Mouse (Mus musculus) B cell, adult 2 months (primary cell): ENCODE results near the gene Rgs6.

ENCODE experiments used
- DNase-seq, 2 experiments: peaks; one replicate each; pipeline ENCODE4 v3.0.0; 2022

Gene Rgs6

DNA sequence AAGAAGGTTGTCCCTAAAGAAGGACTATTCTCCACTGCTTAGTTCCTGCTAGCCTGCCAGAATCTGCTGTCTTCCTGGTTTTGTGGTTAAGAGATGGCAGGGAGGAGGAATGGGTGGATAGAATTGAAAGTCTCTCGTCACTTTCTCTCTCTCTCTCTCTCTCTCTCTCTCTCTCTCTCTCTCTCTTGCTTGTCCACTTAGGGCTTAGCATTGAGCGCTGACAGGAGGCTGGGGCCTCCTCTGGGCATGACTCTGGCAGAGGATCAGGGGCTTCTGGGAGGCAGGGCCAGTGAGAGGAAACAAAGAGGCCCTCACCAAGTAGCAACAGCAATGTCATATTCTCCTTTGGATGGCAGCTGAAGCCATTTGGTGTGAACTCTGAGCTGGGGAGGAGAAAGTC, 554.4 kb downstream of the Rgs6 start:
- DNase-seq, result no peak

GRCm38 (mm10) chr12:83143071-83143470, 555.0 kb downstream of the Rgs6 start:
- no peak for DNase-seq

DNA sequence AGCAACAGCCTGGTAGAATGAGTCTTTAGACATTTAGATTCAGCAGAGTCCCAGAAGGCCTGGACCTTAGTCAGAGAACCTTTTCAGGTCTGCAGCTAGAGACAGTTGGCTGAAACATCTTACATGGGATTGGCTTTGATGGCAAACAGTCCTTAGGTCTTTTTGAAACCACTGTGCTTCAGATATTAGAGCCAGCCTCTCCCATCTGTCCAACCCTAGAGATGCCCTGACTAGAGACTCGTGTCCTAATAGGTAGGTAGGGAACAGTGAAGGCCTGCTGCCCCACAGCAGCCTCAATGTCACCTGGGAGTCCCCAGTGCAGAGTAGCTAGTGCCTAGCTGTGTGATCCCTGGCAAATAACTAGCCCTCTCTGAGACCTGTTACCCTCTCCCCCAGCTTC, 555.5 kb downstream of the Rgs6 start:
- DNase-seq, result no peak

GRCm38 (mm10) chr12:83145074-83145473, 557.0 kb downstream of the Rgs6 start:
- DNase-seq, result no peak

DNA sequence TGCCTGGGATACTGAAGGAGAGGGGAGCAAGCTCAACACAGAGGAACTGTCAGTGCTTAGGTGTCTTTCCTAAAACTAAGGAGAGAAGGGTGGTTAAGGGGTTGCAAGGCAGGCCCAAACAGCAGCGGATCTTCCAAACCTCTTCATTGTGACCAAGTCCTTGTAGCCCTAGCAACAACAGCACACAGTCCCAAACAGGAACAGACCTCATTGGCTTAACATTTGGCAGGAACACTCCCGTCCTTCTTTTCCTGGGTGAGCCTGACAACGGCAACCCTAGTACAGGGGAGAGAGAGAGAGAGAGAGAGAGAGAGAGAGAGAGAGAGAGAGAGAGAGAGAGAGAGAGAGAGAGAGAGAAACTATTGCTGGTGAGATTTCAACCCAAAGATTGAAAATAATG, 557.8 kb downstream of the Rgs6 start:
- no peak for DNase-seq

- no peak for DNase-seq
Measured at GRCm38 (mm10) chr12:83146917-83147316, 558.8 kb downstream of the Rgs6 start.

DNA sequence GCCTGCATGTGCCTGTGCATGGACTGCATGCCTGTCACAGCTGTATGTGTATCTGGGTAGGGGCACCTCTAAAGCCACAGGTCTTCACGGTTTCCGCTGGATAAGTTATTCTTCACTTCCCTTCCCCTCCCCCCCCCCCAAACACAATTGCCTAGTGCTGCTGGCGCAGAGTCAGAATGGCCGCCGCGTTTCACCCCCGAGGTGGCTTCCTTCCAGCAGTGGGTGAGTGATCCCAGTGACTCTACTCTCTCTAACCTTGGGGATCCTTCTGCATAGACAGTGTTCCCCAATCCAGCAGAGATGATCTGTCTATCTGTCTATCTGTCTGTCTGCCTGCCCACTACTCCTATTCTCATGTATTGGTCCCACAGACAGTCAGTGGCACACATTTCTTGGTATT, 561.9 kb downstream of the Rgs6 start:
- no peak for DNase-seq

DNA sequence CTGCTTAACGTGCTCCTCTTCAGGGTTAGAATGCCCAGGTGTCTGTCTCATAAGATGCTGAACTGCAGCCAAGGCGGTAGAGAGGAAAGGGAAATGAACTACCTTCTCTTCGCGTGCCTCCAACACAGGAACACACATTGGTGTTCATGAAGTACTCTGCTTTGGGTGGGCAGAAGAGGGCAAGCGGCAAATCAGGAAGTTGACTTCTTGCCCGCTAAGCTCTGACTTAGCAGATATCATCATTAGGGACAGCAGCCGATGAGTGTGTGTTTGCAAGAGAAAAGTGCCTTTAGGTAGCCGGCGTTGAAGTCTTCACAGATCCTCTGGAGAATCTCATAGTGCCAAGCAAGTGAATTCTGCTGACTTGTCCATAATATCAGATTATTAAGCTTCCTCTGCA, 562.7 kb downstream of the Rgs6 start:
- DNase-seq, result no peak

- DNase-seq, result no peak
Measured at GRCm38 (mm10) chr12:83151474-83151873, 563.4 kb downstream of the Rgs6 start.

DNA sequence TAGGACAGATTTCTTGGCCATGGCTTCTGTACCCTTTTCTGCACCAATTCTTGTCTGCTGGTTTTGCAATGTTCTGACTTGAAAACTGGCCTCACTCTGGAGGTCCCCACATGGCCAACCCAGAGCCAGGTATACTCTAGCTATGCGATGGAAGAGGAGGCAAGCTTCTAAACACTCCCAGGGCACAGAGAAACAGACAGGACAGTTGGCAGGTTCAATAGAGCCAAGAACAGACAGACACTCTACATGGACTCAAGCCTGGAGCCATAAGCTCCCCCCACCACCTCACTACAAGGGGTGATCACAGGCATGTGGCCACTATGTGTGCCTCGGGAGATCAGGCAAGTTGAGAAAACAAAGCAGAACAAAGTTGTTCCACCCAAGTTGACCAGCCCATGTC, 572.1 kb downstream of the Rgs6 start:
- DNase-seq, result no peak

DNA sequence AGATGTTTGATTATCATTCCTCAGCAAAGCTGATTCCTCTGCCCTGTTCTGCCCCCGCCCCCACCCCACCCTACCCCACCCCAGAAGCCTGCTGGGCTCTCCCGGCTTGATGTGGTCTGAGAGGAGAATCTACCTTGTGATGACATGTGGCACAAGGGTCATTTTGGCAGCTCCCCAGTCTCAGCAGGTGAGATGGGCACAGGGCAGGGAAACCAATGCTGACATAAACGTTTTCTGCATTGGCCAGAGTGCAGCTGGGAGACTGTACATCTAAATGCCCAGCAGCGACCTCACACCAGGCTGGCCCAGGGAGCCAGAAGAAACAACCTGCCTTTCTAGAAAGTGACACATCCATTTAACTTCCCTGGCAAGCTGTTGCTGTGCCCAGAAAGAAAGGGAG, 572.6 kb downstream of the Rgs6 start:
- no peak for DNase-seq

GRCm38 (mm10) chr12:83163721-83164120, 575.6 kb downstream of the Rgs6 start:
- DNase-seq, result no peak

DNA sequence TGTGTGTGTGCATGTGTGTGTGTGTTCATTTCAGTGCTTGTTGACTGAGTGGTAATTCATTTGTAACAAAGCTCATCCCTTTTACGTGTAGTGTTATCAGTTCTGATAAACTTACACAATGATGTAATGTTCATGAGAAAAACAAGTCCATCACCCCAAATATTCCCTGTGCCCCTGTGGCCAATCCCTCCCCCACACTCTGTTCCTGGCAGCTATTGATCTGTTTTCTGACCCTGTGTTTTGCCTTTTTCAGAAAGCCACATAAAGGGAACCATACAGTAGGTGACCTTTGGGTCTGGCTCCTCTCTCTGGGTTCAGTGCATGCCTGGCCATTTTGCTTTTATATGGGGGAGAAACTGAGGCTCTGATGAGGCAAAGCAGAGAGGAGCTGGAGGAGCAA, 577.0 kb downstream of the Rgs6 start:
- no peak for DNase-seq

- no peak for DNase-seq
Measured at GRCm38 (mm10) chr12:83168310-83168709, 580.2 kb downstream of the Rgs6 start.

DNA sequence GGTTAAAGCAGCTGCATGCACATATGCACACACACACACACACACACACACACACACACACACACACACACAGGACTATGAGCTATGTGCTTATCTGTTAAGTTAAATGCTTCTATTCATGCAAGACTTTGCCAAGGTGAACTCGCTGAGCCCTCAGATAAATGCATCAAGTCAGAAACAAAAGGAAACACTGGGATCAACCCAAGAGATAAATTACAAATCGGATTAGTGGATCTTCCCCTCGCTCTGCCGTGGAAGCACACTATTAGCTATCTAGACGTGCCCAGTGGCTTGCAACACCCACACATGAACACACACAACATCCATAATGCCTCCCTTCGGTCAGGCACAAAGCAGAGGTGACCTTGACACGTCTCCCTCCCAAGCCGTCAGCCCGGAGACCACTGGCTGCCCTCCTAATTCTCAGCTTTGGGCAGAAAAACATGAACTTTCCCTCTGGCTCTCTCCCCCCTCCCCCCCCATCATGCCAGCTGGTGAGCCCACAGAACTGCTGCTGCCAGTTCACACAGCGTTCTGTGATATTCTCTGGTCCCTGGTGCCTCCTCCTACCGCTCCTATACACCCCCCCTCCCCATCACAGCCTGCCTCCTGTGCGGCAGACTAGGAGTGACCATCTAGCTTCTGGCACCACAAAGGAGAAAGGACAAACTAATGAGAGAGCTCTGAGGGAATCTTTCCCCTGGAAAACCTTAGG, 581.6 kb downstream of the Rgs6 start:
- no peak for DNase-seq

DNA sequence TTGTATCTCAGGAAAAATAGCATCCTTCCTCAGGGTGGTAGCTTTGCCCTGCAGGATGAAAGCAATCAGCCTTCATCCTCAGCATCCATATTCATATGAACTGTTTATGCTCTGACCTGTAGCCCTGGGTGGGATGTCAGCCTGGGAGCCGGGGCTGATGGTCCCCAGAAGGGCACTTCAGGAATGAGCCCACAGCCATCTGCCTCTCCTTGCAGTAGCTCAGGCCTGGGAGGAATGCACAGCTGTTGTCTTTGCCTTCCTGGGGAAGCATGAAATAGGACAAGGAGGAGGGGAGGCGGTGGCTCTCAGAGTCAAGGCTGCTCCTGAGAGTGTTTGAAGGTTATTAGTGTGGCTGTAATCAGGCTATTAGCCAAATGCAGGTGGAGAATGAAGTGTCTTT, 590.7 kb downstream of the Rgs6 start:
- DNase-seq, result no peak

DNA sequence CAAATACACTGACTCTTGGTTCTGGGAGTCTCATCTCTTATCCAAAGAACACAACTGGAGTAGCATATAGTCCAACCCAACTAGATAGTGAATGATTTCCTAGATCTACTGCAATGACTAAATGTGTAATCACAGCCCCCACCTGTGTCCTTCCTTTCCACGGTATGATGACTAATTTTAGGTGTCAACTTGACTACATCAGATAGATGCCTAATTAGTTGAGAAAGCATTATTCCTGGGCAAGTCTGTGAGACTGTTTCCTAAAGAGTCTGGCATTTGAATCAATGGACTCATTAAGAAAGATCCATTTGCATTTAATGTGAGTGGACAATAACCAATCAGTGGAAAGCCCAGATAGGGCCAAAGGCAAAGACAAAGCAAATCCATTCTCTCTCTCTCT, 591.8 kb downstream of the Rgs6 start:
- no peak for DNase-seq

DNA sequence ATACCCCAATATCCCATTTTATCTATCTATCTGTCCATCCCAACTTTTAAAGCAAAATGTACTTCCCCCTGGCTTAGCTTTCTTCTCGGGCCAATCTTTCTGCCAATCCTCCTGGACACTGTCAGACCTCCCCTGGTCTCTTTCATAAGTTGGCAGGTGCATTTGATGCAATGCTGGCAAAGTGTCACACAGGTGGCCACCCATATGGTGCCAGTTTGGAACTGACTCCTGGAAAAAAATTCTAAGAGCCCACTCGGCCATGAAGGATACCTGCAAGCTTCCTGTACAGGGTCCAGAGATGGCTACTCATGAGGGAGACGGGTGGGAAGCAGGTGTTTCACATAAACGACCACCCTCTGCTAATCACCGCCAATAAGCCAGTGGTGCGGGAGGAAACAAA, 592.5 kb downstream of the Rgs6 start:
- no peak for DNase-seq

DNA sequence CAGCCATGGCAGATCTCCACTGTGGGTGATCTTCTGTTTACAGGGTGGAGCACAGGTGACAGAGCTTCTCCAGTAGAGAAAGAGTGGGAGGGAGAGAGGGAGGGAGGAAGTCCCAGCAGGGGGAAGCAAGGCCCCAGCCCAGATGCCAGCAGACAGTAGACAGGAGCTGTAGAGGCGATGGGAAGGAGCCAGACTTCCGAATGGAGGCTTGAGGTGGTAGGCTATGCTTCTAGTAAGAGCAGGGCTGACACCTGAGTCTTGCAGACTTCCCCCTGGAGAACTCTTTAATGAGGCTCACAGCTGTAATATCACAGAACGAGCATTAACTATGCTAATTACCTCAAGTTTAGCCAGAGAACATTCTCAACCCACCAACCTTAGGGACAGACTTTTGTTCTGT, 613.6 kb downstream of the Rgs6 start:
- no peak for DNase-seq

DNA sequence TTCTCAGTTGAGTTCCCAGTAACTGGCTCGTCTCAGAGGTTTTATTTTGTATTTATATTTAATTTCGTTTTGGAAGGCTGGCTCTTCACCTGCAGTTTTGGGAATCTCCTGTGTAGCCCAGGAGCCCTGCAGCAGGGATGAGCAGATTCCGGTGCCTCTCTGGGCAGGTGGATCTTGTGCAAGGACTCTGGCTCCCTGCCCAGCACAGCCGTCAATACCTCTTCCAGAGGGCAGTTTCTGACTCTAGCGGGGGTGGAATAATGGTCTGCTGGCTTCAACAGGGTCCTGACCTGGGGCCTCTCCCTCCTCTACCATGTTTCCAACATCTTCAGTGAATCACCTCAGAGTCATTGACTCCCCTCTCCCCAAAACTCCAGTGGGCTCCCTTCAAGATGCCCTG, 616.3 kb downstream of the Rgs6 start:
- DNase-seq, result no peak

DNA sequence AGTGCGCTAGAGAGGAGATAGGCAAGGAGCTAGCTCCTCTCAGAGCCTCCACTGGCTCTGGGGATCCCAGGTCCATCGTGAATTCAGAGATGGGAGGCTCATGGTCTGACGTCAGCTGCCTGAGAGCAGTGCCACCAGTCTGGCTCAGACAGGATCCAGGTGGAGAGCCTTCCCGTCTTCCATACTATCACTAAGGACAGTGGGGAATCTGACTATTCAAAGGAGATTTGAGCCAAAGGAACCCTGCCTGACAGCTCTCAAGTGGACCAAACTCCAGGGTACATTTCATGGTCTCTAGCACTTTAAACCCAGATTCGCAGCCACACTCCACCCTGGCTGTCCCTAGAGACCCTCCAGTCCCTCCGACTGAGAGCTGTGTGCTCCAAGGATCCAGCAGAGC, 618.8 kb downstream of the Rgs6 start:
- no peak for DNase-seq

DNA sequence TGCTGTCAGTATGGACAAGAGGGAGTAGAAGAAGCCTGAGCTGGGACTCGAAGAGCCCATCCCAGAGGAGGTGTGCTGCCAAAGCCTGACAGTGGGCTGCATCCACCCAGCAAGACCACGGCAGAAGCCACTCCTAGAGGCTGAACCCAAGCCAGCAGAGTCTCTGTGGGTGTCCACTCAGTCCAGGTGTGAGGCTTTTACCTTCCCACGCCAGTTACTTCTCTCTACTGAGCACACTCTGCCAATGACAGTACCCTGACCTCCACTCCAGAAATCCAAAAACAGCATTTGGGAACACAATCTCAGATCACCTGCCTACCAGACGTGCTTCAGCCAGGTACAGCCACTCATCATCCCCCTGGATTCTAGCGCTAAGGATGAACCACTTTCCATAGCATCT, 619.4 kb downstream of the Rgs6 start:
- DNase-seq, result no peak

DNA sequence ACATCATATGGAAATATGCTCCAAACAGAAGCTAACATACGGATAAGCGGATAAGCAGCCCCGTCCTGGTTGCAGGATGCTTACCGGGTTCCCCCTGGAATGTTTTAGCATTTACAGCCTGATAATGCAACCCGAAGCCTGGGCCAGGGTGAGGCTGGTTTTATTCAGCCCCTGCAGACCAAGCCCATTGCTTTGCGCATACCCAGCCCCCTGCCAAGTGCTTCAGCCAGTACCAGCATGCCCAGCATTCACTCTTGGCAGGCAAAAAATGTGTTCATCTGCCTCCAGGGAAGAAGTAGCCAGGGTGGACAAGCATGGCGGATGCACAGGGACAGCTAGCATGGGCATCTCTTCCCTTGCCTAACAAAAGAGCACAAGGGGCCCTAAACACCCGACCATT, 619.9 kb downstream of the Rgs6 start:
- no peak for DNase-seq

DNA sequence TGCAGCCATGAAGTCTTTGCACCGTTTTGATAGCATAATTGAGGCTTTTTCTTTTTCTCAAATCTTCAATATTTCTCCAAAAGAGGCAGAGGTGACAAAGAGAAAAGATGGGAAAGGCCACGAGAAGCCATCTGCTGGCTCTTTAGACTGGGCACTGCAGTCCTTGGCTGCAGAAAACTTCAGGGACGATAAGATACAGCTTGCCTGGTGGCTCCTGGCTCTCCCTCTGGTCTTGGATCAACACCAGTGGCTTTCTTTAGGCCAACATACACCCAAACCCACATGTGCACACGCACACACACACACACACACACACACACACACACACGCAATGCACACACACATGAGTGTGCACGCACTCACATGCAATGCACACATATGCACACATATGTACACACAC, 620.7 kb downstream of the Rgs6 start:
- no peak for DNase-seq

- no peak for DNase-seq
Measured at GRCm38 (mm10) chr12:83209461-83209860, 621.4 kb downstream of the Rgs6 start.

DNA sequence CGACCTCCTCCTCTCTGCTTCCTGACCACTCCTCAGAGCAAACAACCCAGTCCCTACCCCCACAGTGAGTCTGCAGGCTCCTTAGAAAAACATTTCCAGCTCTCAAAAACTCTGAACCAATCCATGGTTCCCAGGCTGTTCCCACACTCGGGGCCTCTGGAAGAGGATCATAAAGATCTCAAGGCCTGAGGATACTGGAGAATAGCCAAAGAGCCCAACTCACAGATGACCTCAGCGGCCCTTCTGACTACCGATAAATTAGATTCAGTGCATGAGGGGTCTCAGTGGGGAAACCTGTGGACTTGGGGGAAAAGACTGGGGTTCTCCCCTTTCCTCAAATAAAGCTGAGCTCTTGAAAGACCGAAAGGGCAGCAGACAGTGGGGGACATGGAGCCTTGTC, 622.2 kb downstream of the Rgs6 start:
- DNase-seq, result no peak
